Mouse (Mus musculus) cerebellum, adult 2 months (tissue): Measurements from ENCODE around the gene Galnt7. TPM values are rescaled to one million over a fixed set of nuclear protein-coding genes. Genes with fewer than 3 reads are reported as not detected.
"Not testable (repeated sequence)": the region's sequence is repeated elsewhere in the genome, so short reads cannot be mapped to it uniquely, and the experiment has no call there.

Source experiments
- DNase-seq, 2 experiments: peaks; one replicate each; pipeline ENCODE4 v3.0.0; 2021
- H3K27ac ChIP-seq: fragments of 200-500 bp; 2 replicates; pipeline ENCODE4 v1.5.1; 2012; ENCODE audit warnings: low read length, control low read depth, inconsistent platforms; ENCODE audit not compliant: insufficient read depth
- H3K27me3 ChIP-seq: fragments of 200-500 bp; 2 replicates; pipeline ENCODE4 v1.6.1; 2012; ENCODE audit warnings: inconsistent platforms, mild to moderate bottlenecking, low read length, moderate library complexity; ENCODE audit not compliant: control insufficient read depth, insufficient read depth
- H3K4me1 ChIP-seq: fragments of 200-500 bp; 2 replicates; pipeline ENCODE4 v1.6.1; 2011; ENCODE audit warnings: low read length; ENCODE audit not compliant: control insufficient read depth, insufficient read depth
- H3K4me3 ChIP-seq: fragments of 200-500 bp; replicated peaks from 2 replicates; pipeline ENCODE3; 2011; ENCODE audit warnings: mild to moderate bottlenecking, low read depth, low read length, control low read depth; ENCODE audit not compliant: insufficient read depth
- CTCF ChIP-seq: fragments of 200-500 bp; IDR thresholded peaks from 2 replicates; pipeline ENCODE4 v1.5.1; 2011; ENCODE audit warnings: low read depth, mild to moderate bottlenecking, control low read depth, low read length, moderate library complexity, borderline replicate concordance; ENCODE audit not compliant: insufficient read depth
- POLR2A ChIP-seq: fragments of 200-500 bp; IDR thresholded peaks from 2 replicates; pipeline ENCODE4 v1.6.1; 2011; ENCODE audit warnings: low read length, control low read depth, borderline replicate concordance; ENCODE audit not compliant: insufficient read depth
- WGBS: fragments of 180-500 bp; shearing (Covaris S2); methylation state at CpG from one replicate; pipeline ENCODE4 v1.1.7; 2018; 5-methylcytosine and 5-hydroxymethylcytosine counted together
- polyA plus RNA-seq: library from polyadenylated mRNA; depleted of rRNA; stranded (reverse); fragments of >200 nt; gene quantifications from 2 replicates; pipeline ENCODE4 v1.2.3, GENCODE M21; 2012

Gene Galnt7
- polyA plus RNA-seq, 1 experiment: 20.9 TPM

GRCm38 (mm10) chr8:57512141-57513056, 140.4 kb downstream of the Galnt7 start:
- Histone ChIP-seq H3K4me1 (no peaks in the 10 kb centered on the region), H3K4me3 (peak overlapping the region; percentile 74), H3K27me3 (no peaks in the 10 kb centered on the region), H3K27ac (peak overlapping the region; percentile 51)
- under 1% methylated on average over 88 of the region's 96 CpGs for WGBS
- peak in 1 of 2 experiments; percentile 40 for DNase-seq
- TF ChIP-seq CTCF (no peak), POLR2A (no peak)

DNA sequence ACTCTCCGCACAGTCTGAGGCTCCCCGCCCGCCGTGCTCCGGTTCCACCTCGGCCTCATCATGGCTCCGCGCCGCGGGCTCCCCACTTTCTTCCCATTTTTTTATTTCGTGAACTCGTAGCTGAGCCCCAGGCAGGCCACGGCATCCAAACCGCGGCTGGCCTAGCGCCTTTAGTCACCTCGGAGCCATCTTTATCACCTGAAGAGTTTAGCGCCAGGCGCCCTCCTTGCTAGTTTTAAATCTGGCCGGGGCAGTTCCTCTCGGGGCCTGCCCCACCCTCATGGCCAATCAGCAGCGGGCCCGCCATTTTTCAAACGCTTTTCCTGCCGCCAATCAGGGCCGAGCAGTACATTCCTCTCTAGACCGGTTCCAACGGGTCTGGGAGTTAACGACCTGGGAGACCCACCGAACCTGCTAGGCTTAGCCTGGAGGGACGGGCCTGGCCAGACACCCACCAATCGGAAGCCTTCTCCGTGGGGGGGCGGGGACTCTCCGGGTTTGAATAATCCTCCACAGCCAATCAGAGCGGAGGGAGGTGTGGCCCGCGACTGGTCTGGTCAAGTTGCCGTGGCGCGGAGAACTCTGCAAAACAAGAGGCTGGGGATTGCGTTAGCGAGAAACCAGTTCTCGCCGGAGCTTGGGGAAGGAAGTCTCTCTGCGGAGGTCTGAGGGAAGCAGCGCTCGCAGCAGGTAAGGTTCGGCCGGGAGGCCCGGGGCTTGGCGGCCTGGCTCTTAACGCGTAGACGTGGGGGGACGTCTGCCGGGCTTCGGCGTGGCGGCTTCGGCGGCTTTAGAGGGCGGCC, 141.3 kb downstream of the Galnt7 start, which contains the start of gene Hmgb2:
TSS of gene Hmgb2 (plus strand) at position 592 of the 803 bp plus-strand sequence.
- WGBS: under 1% methylated on average over 63 of the region's 63 CpGs
- no peaks in the 10 kb centered on the region for H3K27me3 ChIP-seq
- H3K4me1 ChIP-seq: no peaks in the 10 kb centered on the region
- peak within 1 kb of the TSS; percentile 97 for H3K4me3 ChIP-seq
- peak; percentile 99 to 100 for DNase-seq
- H3K27ac ChIP-seq: peak within 1 kb of the TSS; percentile 51
- TF ChIP-seq POLR2A (peak; percentile 62; the same call in 1 of the 2 replicates), CTCF (no peak)

GRCm38 (mm10) chr8:57510791-57511315, 142.0 kb downstream of the Galnt7 start:
- no peak for TF ChIP-seq POLR2A
- Histone ChIP-seq H3K27ac (no peak overlapping the region), H3K27me3 (no peaks in the 10 kb centered on the region), H3K4me1 (no peaks in the 10 kb centered on the region), H3K4me3 (peak overlapping the region; percentile 97)
- DNase-seq: peak in 1 of 2 experiments; percentile 45
- 2% methylated on average over 31 of the region's 31 CpGs for WGBS

DNA sequence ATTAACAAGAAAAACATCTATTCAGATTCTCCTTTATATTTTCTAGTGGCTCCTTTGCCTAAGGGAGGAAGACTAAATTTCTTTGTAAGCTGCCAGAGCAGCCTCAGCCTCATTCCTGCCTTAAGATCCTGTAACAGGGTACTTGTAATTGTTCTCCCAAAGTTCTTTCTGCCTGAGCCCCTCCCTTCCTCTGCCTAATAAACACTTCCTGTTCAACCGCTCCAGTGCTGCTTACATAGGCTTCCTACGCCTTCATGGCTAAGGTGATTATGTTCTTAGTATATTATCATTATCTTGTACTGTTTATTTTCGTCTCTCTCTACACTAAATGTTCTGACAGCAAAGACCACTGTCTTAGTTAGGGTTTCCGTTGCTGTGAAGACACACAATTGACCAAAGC, 144.2 kb downstream of the Galnt7 start:
- Histone ChIP-seq H3K4me1 (no peaks in the 10 kb centered on the region), H3K27ac (no peak overlapping the region)
- WGBS: 91% methylated on average over 4 of the region's 4 CpGs

GRCm38 (mm10) chr8:57507556-57508063, 145.2 kb downstream of the Galnt7 start:
- Histone ChIP-seq H3K4me3 (no peak overlapping the region), H3K27me3 (no peaks in the 10 kb centered on the region), H3K27ac (no peak overlapping the region), H3K4me1 (no peaks in the 10 kb centered on the region)
- TF ChIP-seq POLR2A (no peak), CTCF (no peak)
- 91% methylated on average over 4 of the region's 4 CpGs for WGBS
- no peak for DNase-seq

More for the DNA sequence above, 144.2 kb downstream of the Galnt7 start:
- TF ChIP-seq CTCF: no peak
- no peak for TF ChIP-seq POLR2A
- no peaks in the 10 kb centered on the region for H3K27me3 ChIP-seq
- H3K4me3 ChIP-seq: no peak overlapping the region
- DNase-seq: no peak

DNA sequence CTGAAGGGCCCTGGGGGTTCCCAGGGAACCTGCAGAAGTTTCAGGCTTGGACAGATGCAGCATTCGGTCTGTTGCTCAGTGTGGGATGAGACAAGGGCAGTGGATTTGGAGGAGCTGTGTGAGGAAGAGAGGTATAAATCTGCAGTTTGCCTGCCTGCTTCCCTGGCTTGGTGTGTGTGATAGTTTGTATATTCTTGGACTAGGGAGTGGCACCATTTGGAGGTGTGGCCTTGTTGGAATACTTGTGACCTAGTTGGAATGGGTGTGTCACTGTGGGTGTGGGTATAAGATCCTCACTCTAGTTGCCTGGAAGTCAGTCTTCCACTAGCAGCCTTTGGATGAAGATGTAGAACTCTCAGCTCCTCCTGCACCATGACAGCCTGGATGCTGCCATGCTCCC, 147.3 kb downstream of the Galnt7 start:
- H3K4me1 ChIP-seq, H3K4me3 ChIP-seq, DNase-seq, H3K27me3 ChIP-seq, H3K27ac ChIP-seq: not testable (repeated sequence)
- 88% methylated on average over 1 of the region's 1 CpGs for WGBS

- WGBS: 48% methylated on average over 5 of the region's 5 CpGs
- peak; percentile 44 to 72 for DNase-seq
Observed at GRCm38 (mm10) chr8:57503641-57504040, 149.2 kb downstream of the Galnt7 start.

More at GRCm38 (mm10) chr8:57503641-57504040, 149.2 kb downstream of the Galnt7 start:
- H3K4me3 ChIP-seq: no peak overlapping the region
- no peaks in the 10 kb centered on the region for H3K4me1 ChIP-seq
- no peak overlapping the region for H3K27ac ChIP-seq
- TF ChIP-seq CTCF (peak; percentile 80), POLR2A (no peak)
- H3K27me3 ChIP-seq: no peaks in the 10 kb centered on the region
